Mouse (Mus musculus): ENCODE results near the gene Birc7.

GRCm38 (mm10) chr2:180919913-180920809 lies 8.7 kb upstream of the Birc7 start:
- TF ChIP-seq POLR2A (IDR thresholded peaks at IDR 0.05; ENCODE audit: borderline replicate concordance, extremely low read depth, insufficient read depth, insufficient read length, poor library complexity, severe bottlenecking) (no peak), CTCF (IDR thresholded peaks at IDR 0.05; ENCODE audit: borderline replicate concordance, extremely low read depth, insufficient read depth, insufficient read length) (no peak)
